Mouse (Mus musculus) myocyte (in vitro differentiated cells): ENCODE data around the gene Hecw2. TPM values are rescaled to one million over a fixed set of nuclear protein-coding genes. Genes with fewer than 3 reads are reported as not detected.

Experiments used
- H3K27me3 ChIP-seq: one replicate; pipeline ENCODE4 v1.6.1; 2011; ENCODE audit not compliant: control insufficient read depth, insufficient read depth, insufficient read length
- H3K36me3 ChIP-seq: one replicate; pipeline ENCODE4 v1.6.1; 2011; ENCODE audit not compliant: control insufficient read depth, insufficient read depth
- H3K4me2 ChIP-seq: one replicate; pipeline ENCODE4 v1.6.1; 2011; ENCODE audit warnings: low read depth, control low read depth
- H3K4me3 ChIP-seq: one replicate; pipeline ENCODE4 v1.5.1; 2011; ENCODE audit warnings: mild to moderate bottlenecking, control low read depth, moderate library complexity
- H3K79me2 ChIP-seq: one replicate; pipeline ENCODE4 v1.6.1; 2011; ENCODE audit not compliant: control insufficient read depth, insufficient read depth
- H3ac ChIP-seq: one replicate; pipeline ENCODE4 v1.6.1; 2011; ENCODE audit not compliant: control insufficient read depth, insufficient read length
- CEBPB ChIP-seq: IDR thresholded peaks from 2 replicates; pipeline ENCODE4 v1.6.1; 2011; ENCODE audit warnings: mild to moderate bottlenecking, moderate library complexity; ENCODE audit not compliant: poor library complexity, insufficient read depth, severe bottlenecking
- E2F4 ChIP-seq: IDR thresholded peaks from one replicate; pipeline ENCODE4 v1.6.1; 2011; ENCODE audit warnings: mild to moderate bottlenecking, control low read depth, moderate library complexity; ENCODE audit not compliant: insufficient read depth
- MAX ChIP-seq: IDR thresholded peaks from one replicate; pipeline ENCODE4 v1.6.1; 2011; ENCODE audit warnings: low read depth, mild to moderate bottlenecking, control low read depth
- MYOD1 ChIP-seq, 3 experiments: IDR thresholded peaks; one replicate each; pipeline ENCODE4 v1.6.1; 2011; ENCODE audit warnings: control low read depth in 2 of 3, low read depth in 2 of 3, mild to moderate bottlenecking in 2 of 3, moderate library complexity in 1 of 3; ENCODE audit not compliant: insufficient read length in 2 of 3, control insufficient read depth in 1 of 3
- MYOG ChIP-seq, 3 experiments: IDR thresholded peaks; one replicate each; pipeline ENCODE4 v1.6.1; 2011; ENCODE audit warnings: control low read depth in 2 of 3, low read depth in 2 of 3, mild to moderate bottlenecking in 2 of 3; ENCODE audit not compliant: insufficient read length in 2 of 3, control insufficient read depth in 1 of 3, insufficient read depth in 1 of 3
- POLR2A ChIP-seq: IDR thresholded peaks from one replicate; pipeline ENCODE4 v1.6.1; 2011; ENCODE audit warnings: low read depth, mild to moderate bottlenecking, control low read depth, moderate library complexity; ENCODE audit not compliant: insufficient read length
- POLR2AphosphoS2 ChIP-seq: IDR thresholded peaks from one replicate; pipeline ENCODE4 v1.6.1; 2011; ENCODE audit warnings: low read depth, control low read depth; ENCODE audit not compliant: insufficient read length
- REST ChIP-seq: IDR thresholded peaks from one replicate; pipeline ENCODE4 v1.6.1; 2011; ENCODE audit warnings: mild to moderate bottlenecking, control low read depth, moderate library complexity; ENCODE audit not compliant: insufficient read depth, insufficient read length
- SRF ChIP-seq: IDR thresholded peaks from one replicate; pipeline ENCODE4 v1.6.1; 2011; ENCODE audit warnings: low read depth; ENCODE audit not compliant: control insufficient read depth, insufficient read length
- TCF12 ChIP-seq: IDR thresholded peaks from one replicate; pipeline ENCODE4 v1.6.1; 2011; ENCODE audit warnings: mild to moderate bottlenecking, control low read depth; ENCODE audit not compliant: poor library complexity, insufficient read depth, severe bottlenecking
- TCF3 ChIP-seq: IDR thresholded peaks from one replicate; pipeline ENCODE4 v1.6.1; 2011; ENCODE audit warnings: low read depth, control low read depth; ENCODE audit not compliant: insufficient read length
- USF1 ChIP-seq: IDR thresholded peaks from one replicate; pipeline ENCODE4 v1.6.1; 2011; ENCODE audit warnings: low read depth, mild to moderate bottlenecking, control low read depth, moderate library complexity
- polyA plus RNA-seq: library from polyadenylated mRNA; unstranded; fragments of >200 nt; fragmentation: generic; extraction: Trizol; gene quantifications from one replicate; pipeline ENCODE4 v1.2.1, GENCODE M21; 2012; ENCODE audit warnings: missing spikeins

Hecw2 gene
- polyA plus RNA-seq, 1 experiment: 4.6 TPM

- no peak for TF ChIP-seq CEBPB
- TF ChIP-seq REST: peak; percentile 38
- peak; percentile 97 for TF ChIP-seq POLR2AphosphoS2
- TF ChIP-seq SRF: no peak
- no peak for TF ChIP-seq TCF12
- TF ChIP-seq MYOG (IDR thresholded peaks at IDR 0.05; ENCODE audit: control insufficient read depth in 1 of 3, insufficient read depth in 1 of 3, insufficient read length in 2 of 3, low read depth in 2 of 3): peak in 2 of 3 experiments; percentile 12 to 49
- no peak for TF ChIP-seq E2F4
- TF ChIP-seq TCF3: no peak
- TF ChIP-seq MYOD1 (IDR thresholded peaks at IDR 0.05; ENCODE audit: control insufficient read depth in 1 of 3, insufficient read length in 2 of 3, low read depth in 2 of 3): peak in 2 of 3 experiments; percentile 61 to 63
- TF ChIP-seq MAX: no peak
- peak; percentile 21 for TF ChIP-seq USF1
- TF ChIP-seq POLR2A: peak; percentile 99
- no peaks in the 10 kb centered on the region for H3K27me3 ChIP-seq
- H3K79me2 ChIP-seq: peaks cover 48% of the 10 kb centered on the region
- peak within 1 kb of the TSS; percentile 94 for H3ac ChIP-seq
- peak within 1 kb of the TSS; percentile 77 for H3K4me2 ChIP-seq
- peak within 1 kb of the TSS; percentile 61 for H3K4me3 ChIP-seq
- no peaks in the 10 kb centered on the region for H3K36me3 ChIP-seq
Observed at GRCm38 (mm10) chr1:53784721-53785418, 410.1 kb downstream of the Hecw2 start, which contains the start of gene Stk17b. Gene Stk17b (minus strand): TSS chr1:53785224.

DNA sequence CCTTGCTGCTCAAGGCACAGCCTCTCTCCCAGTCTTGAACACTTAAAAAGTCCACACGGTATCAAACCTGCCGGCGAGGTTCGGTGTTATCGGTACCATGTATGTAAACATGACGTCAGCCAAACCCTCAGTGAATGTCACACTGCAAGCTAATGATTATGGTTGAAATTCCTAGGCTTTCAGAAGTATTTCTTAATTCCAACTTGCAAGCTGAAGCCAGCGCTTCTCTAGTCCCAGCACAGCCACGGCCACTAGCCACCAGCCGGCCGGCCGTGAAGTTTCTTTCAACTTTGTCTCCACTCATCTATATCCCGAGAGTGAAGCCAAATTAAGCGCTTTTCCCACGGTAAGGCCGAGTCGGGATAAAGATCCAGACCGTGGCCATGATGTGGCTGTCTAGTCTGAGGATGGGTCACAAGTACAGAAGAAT is 410.7 kb downstream of the Hecw2 start:
- peak overlapping the region; percentile 94 for H3ac ChIP-seq

GRCm38 (mm10) chr1:53782956-53783355 is 412.0 kb downstream of the Hecw2 start:
- Histone ChIP-seq H3K4me2 (peak overlapping the region; percentile 69), H3ac (no peak overlapping the region), H3K79me2 (peaks cover 67% of the 10 kb centered on the region), H3K4me3 (peak overlapping the region; percentile 61), H3K36me3 (no peaks in the 10 kb centered on the region), H3K27me3 (no peaks in the 10 kb centered on the region)
- TF ChIP-seq MAX: no peak
- no peak for TF ChIP-seq SRF
- no peak for TF ChIP-seq CEBPB
- TF ChIP-seq REST: no peak
- TF ChIP-seq TCF3: no peak
- no peak for TF ChIP-seq E2F4
- no peak for TF ChIP-seq POLR2A
- TF ChIP-seq MYOG (IDR thresholded peaks at IDR 0.05; ENCODE audit: control insufficient read depth in 1 of 3, insufficient read depth in 1 of 3, insufficient read length in 2 of 3, low read depth in 2 of 3): no peak
- TF ChIP-seq TCF12: no peak
- TF ChIP-seq USF1: no peak

More for the DNA sequence above, 410.7 kb downstream of the Hecw2 start:
- Histone ChIP-seq H3K4me2 (peak overlapping the region; percentile 69), H3K4me3 (peak overlapping the region; percentile 61), H3K27me3 (no peaks in the 10 kb centered on the region), H3K36me3 (no peaks in the 10 kb centered on the region), H3K79me2 (peaks cover 53% of the 10 kb centered on the region)
- TF ChIP-seq TCF12 (no peak), REST (no peak), POLR2AphosphoS2 (peak; percentile 10), CEBPB (no peak)

- no peaks in the 10 kb centered on the region for H3K27me3 ChIP-seq
- H3K79me2 ChIP-seq: peaks cover 76% of the 10 kb centered on the region
- no peak overlapping the region for H3ac ChIP-seq
- peak overlapping the region; percentile 61 for H3K4me3 ChIP-seq
- H3K4me2 ChIP-seq: peak overlapping the region; percentile 69
- no peaks in the 10 kb centered on the region for H3K36me3 ChIP-seq
- no peak for TF ChIP-seq POLR2A
- TF ChIP-seq TCF12: no peak
- no peak for TF ChIP-seq MYOG (IDR thresholded peaks at IDR 0.05; ENCODE audit: control insufficient read depth in 1 of 3, insufficient read depth in 1 of 3, insufficient read length in 2 of 3, low read depth in 2 of 3)
- TF ChIP-seq CEBPB: no peak
- TF ChIP-seq USF1: no peak
- no peak for TF ChIP-seq POLR2AphosphoS2
- no peak for TF ChIP-seq SRF
- no peak for TF ChIP-seq TCF3
- no peak for TF ChIP-seq E2F4
- no peak for TF ChIP-seq MYOD1 (IDR thresholded peaks at IDR 0.05; ENCODE audit: control insufficient read depth in 1 of 3, insufficient read length in 2 of 3, low read depth in 2 of 3)
- TF ChIP-seq REST: no peak
- no peak for TF ChIP-seq MAX
Observed at GRCm38 (mm10) chr1:53782079-53782478, 412.9 kb downstream of the Hecw2 start.

GRCm38 (mm10) chr1:53781311-53781710 is 413.7 kb downstream of the Hecw2 start:
- Histone ChIP-seq H3K36me3 (peaks cover 3% of the 10 kb centered on the region), H3K4me3 (peak overlapping the region; percentile 61), H3K79me2 (peaks cover 83% of the 10 kb centered on the region), H3K4me2 (peak overlapping the region; percentile 69), H3ac (no peak overlapping the region), H3K27me3 (no peaks in the 10 kb centered on the region)
- no peak for TF ChIP-seq POLR2A
- no peak for TF ChIP-seq POLR2AphosphoS2
- no peak for TF ChIP-seq SRF
- no peak for TF ChIP-seq MYOG (IDR thresholded peaks at IDR 0.05; ENCODE audit: control insufficient read depth in 1 of 3, insufficient read depth in 1 of 3, insufficient read length in 2 of 3, low read depth in 2 of 3)
- TF ChIP-seq MYOD1 (IDR thresholded peaks at IDR 0.05; ENCODE audit: control insufficient read depth in 1 of 3, insufficient read length in 2 of 3, low read depth in 2 of 3): no peak
- TF ChIP-seq MAX: no peak
- TF ChIP-seq TCF12: no peak
- TF ChIP-seq E2F4: no peak
- no peak for TF ChIP-seq TCF3
- no peak for TF ChIP-seq REST
